In the genomic region with DNA sequence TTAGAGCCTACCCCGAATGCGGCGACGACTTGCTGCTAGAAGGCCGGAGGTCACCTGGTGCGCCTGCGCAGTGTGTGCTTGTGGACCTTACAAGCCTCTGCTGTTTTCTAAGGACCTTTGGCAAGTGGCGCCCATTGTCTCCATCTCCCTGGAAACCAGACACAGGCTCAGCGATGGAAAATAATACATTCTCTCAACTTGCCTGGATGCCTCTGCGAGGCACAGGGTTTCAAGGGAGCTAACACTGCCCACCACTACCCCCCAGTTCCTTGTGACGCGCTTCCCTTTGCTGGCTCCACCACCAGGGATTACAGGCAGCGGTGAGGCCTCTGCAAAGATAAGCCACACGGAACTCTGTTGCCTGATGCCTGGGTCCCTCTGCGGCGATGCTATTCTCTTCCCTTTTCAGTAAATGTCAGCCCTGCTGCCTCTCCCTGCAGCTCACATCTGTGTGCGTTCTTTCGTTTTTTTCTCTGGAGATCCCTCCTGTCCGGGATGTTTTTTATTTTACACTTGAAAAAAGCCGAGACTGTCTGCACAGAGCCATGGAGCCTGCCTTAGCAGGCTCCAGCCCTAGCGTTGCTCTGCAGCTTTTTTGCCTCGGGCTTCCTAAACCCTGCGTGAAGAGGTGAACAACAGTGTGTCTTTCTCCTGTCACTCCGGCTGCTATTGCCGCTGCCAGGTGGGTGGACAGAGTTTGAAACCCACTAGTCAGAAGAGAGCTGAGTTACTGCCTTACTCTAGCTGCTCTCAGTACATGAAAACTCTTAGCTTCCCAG, we compare ENCODE assay signal across 8 mouse cellular contexts.
DNase-seq lines count a peak whose midpoint lies in the region; ATAC-seq lines count a peak whose summit lies in the region.

No protein-coding gene starts in this region.

- 15% methylated on average over 25 of the region's 25 CpGs for WGBS in hindbrain, embryonic 13.5 days
- WGBS in midbrain, embryonic 10.5 days: 33% methylated on average over 25 of the region's 25 CpGs

- peak; percentile 57 for DNase-seq in brain, adult 2 months (ENCODE audit: low read depth, low spot score)
- peak; percentile 72 for DNase-seq in embryo, embryonic 11 days
- peak; percentile 80 for DNase-seq in midbrain, embryonic 10.5 days (ENCODE audit: low spot score)
- no peak for DNase-seq in spleen, postnatal 36 days (ENCODE audit: low spot score in 2 of 2)
- no peak for DNase-seq in adrenal gland, postnatal 36 days
- no peak for DNase-seq in thymus, adult 18-20 months

- H3K9ac ChIP-seq in hindbrain, embryonic 13.5 days: peak overlapping the region; percentile 56

- peaks cover 20% of the 10 kb centered on the region for H3K4me1 ChIP-seq in hindbrain, embryonic 13.5 days (replicated peaks)
- peaks cover 26% of the 10 kb centered on the region for H3K4me1 ChIP-seq in midbrain, embryonic 10.5 days

- peak overlapping the region; percentile 82 for H3K27ac ChIP-seq in hindbrain, embryonic 13.5 days
- H3K27ac ChIP-seq in midbrain, embryonic 10.5 days (replicated peaks): peak overlapping the region; percentile 81

- peaks cover 23% of the 10 kb centered on the region for H3K27me3 ChIP-seq in hindbrain, embryonic 13.5 days
- H3K27me3 ChIP-seq in midbrain, embryonic 10.5 days (ENCODE audit: low read depth, poor library complexity, severe bottlenecking): peaks cover 18% of the 10 kb centered on the region

- peak overlapping the region; percentile 14 for H3K4me3 ChIP-seq in hindbrain, embryonic 13.5 days
- H3K4me3 ChIP-seq in midbrain, embryonic 10.5 days: peak overlapping the region; percentile 42

- no peaks in the 10 kb centered on the region for H3K9me3 ChIP-seq in hindbrain, embryonic 13.5 days
- no peaks in the 10 kb centered on the region for H3K9me3 ChIP-seq in midbrain, embryonic 10.5 days (replicated peaks)

- peak; percentile 68 for ATAC-seq in hindbrain, embryonic 13.5 days (ENCODE audit: low FRiP score)
- ATAC-seq in activated CD4-positive, CD25-positive, alpha-beta regulatory T cell, adult 4 months: no peak

- H3K36me3 ChIP-seq in hindbrain, embryonic 13.5 days: no peaks in the 10 kb centered on the region
- H3K36me3 ChIP-seq in midbrain, embryonic 10.5 days: no peaks in the 10 kb centered on the region

- H3K4me2 ChIP-seq in hindbrain, embryonic 13.5 days: peak overlapping the region; percentile 51

Comparison
In these comparisons a context has a peak if more than half of its experiments do, and no peak if none do; other contexts are left out.
1. DNase-seq: peak in brain, adult 2 months (single experiment), embryo, embryonic 11 days (single experiment) and midbrain, embryonic 10.5 days (single experiment); none in spleen, postnatal 36 days (0 of 2), adrenal gland, postnatal 36 days (0 of 2) and thymus, adult 18-20 months (0 of 2).